Mouse (Mus musculus): ENCODE data around the gene Dab2. TPM values are rescaled to one million over a fixed set of nuclear protein-coding genes. Genes with fewer than 3 reads are reported as not detected.

The Dab2 gene
- total and polyA plus RNA-seq, 2 experiments, result 7.9 to 8.1 TPM

DNA sequence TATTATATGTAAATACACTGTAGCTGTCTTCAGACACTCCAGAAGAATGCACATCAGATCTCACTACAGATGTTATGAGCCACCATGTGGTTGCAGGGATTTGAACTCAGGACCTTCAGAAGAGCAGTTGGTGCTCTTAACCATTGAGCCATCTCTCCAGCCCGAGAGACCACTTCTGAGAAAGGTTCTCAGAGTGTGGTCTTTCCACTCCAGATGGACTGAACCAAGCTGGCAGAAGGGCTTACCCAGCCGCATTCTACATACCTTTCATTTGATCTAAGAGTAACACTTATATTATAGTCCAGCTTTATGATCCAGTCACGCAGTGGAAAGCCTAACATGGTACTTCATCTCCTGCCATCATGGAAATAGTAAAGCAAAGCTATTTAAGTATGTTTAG, 92.3 kb downstream of the Dab2 start:
- 86% methylated on average over 3 of the region's 3 CpGs for WGBS
- TF ChIP-seq POLR2A (IDR thresholded peaks at IDR 0.05; ENCODE audit: extremely low read depth, insufficient read depth, low read length) (no peak), CTCF (IDR thresholded peaks at IDR 0.05; ENCODE audit: low read depth, low read length) (no peak)
- no peak overlapping the region for H3K27ac ChIP-seq (replicated peaks; ENCODE audit: insufficient read depth, low read depth, low read length)
- no peak overlapping the region for H3K4me3 ChIP-seq (ENCODE audit: insufficient read depth, low read depth, low read length)
- no peak for DNase-seq (ENCODE audit: extremely low read depth, low read depth, low spot score)
- H3K27me3 ChIP-seq (ENCODE audit: control insufficient read depth, insufficient read depth, low read length), result no peaks in the 10 kb centered on the region
- no peaks in the 10 kb centered on the region for H3K36me3 ChIP-seq (ENCODE audit: control insufficient read depth, insufficient read depth, low read length)
- H3K4me1 ChIP-seq (ENCODE audit: control insufficient read depth, insufficient read depth, low read length), result 0 out of 2 replicates have a peak, but pooled peaks cover 3% of the 10 kb centered on the region
- H3K9ac ChIP-seq (ENCODE audit: low read depth, low read length), result no peak overlapping the region
- no peaks in the 10 kb centered on the region; the same call in 1 of the 2 replicates for H3K79me2 ChIP-seq (ENCODE audit: control insufficient read depth, insufficient read depth, low read length)

DNA sequence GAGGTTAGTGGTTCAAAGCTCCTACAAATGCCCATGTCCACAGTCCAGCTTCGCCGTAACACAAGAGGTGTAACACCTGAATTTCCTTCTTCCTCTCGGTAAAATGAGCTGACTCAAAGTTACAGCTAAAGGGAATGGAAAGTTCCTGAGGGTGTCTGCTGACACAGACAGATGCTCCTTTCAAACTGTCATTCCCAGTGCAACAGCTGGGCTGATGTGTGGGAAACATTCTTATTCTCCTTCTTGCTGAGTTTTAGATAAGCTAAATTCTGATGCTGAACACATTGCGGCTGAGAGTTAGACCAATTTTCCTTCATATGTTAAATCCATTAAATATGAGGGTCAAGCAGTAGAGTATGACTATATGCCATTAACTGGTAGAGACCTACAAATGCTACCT, 94.0 kb downstream of the Dab2 start:
- no peaks in the 10 kb centered on the region for H3K27me3 ChIP-seq (ENCODE audit: control insufficient read depth, insufficient read depth, low read length)
- WGBS, result 92% methylated on average over 4 of the region's 4 CpGs
- H3K4me1 ChIP-seq (ENCODE audit: control insufficient read depth, insufficient read depth, low read length), result 0 out of 2 replicates have a peak, but pooled peaks cover 3% of the 10 kb centered on the region
- no peak for TF ChIP-seq POLR2A (IDR thresholded peaks at IDR 0.05; ENCODE audit: extremely low read depth, insufficient read depth, low read length)
- no peak for TF ChIP-seq CTCF (IDR thresholded peaks at IDR 0.05; ENCODE audit: low read depth, low read length)
- no peak overlapping the region for H3K27ac ChIP-seq (replicated peaks; ENCODE audit: insufficient read depth, low read depth, low read length)
- no peak for DNase-seq (ENCODE audit: extremely low read depth, low read depth, low spot score)
- no peak overlapping the region for H3K4me3 ChIP-seq (ENCODE audit: insufficient read depth, low read depth, low read length)
- H3K36me3 ChIP-seq (ENCODE audit: control insufficient read depth, insufficient read depth, low read length), result no peaks in the 10 kb centered on the region
- no peaks in the 10 kb centered on the region; the same call in 1 of the 2 replicates for H3K79me2 ChIP-seq (ENCODE audit: control insufficient read depth, insufficient read depth, low read length)
- no peak overlapping the region for H3K9ac ChIP-seq (ENCODE audit: low read depth, low read length)

DNA sequence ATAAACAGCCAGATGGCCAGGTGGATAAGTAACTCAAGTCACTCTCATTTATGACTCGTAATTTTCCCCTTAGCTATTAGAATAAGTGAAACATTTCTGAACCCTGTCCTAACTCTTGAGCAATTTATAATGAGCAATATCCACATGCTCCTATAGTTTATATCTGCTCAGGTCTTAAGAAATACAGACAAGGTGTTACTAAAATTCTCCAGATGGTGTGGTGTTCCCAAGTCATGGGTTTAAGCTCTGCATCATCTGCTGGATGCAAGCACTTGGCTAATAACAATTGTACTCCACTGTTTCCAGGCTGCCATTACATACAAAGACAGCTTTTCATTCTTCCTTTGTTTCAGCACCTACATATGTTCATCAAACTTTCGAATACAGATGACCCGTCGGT, 98.6 kb downstream of the Dab2 start:
- Histone ChIP-seq H3K27ac (replicated peaks; ENCODE audit: insufficient read depth, low read depth, low read length) (no peak overlapping the region), H3K27me3 (ENCODE audit: control insufficient read depth, insufficient read depth, low read length) (no peaks in the 10 kb centered on the region), H3K79me2 (ENCODE audit: control insufficient read depth, insufficient read depth, low read length) (no peaks in the 10 kb centered on the region; the same call in 1 of the 2 replicates), H3K4me3 (ENCODE audit: insufficient read depth, low read depth, low read length) (no peak overlapping the region), H3K9ac (ENCODE audit: low read depth, low read length) (no peak overlapping the region), H3K4me1 (ENCODE audit: control insufficient read depth, insufficient read depth, low read length) (no peaks in the 10 kb centered on the region), H3K36me3 (ENCODE audit: control insufficient read depth, insufficient read depth, low read length) (no peaks in the 10 kb centered on the region)
- TF ChIP-seq POLR2A (IDR thresholded peaks at IDR 0.05; ENCODE audit: extremely low read depth, insufficient read depth, low read length), result no peak
- TF ChIP-seq CTCF (IDR thresholded peaks at IDR 0.05; ENCODE audit: low read depth, low read length), result no peak
- no peak for DNase-seq (ENCODE audit: extremely low read depth, low read depth, low spot score)
- 83% methylated on average over 4 of the region's 4 CpGs for WGBS

DNA sequence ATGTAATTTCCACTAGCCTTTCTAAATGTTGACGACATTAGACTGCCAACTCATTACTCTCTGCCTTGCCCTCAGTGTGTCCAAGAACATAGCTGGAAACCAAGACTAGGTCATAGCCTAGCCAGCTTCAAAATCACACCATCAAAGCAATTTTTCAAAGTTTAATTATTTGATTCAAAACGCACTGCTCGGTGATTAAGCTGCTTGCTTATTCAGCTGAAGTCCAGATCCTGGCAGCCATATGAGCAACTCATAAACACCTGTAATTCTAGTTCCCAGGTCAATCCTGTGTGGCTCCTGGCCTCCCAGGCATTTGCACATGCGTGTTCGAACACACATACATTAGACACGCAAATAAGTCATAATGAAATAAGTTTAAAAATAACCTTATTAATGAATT, 99.3 kb downstream of the Dab2 start:
- WGBS, result 83% methylated on average over 6 of the region's 6 CpGs
- Histone ChIP-seq H3K9ac (ENCODE audit: low read depth, low read length) (no peak overlapping the region), H3K36me3 (ENCODE audit: control insufficient read depth, insufficient read depth, low read length) (no peaks in the 10 kb centered on the region), H3K4me1 (ENCODE audit: control insufficient read depth, insufficient read depth, low read length) (no peaks in the 10 kb centered on the region), H3K27ac (replicated peaks; ENCODE audit: insufficient read depth, low read depth, low read length) (no peak overlapping the region), H3K79me2 (ENCODE audit: control insufficient read depth, insufficient read depth, low read length) (no peaks in the 10 kb centered on the region), H3K4me3 (ENCODE audit: insufficient read depth, low read depth, low read length) (no peak overlapping the region), H3K27me3 (ENCODE audit: control insufficient read depth, insufficient read depth, low read length) (no peaks in the 10 kb centered on the region)
- DNase-seq (ENCODE audit: extremely low read depth, low read depth, low spot score), result no peak
- no peak for TF ChIP-seq CTCF (IDR thresholded peaks at IDR 0.05; ENCODE audit: low read depth, low read length)
- TF ChIP-seq POLR2A (IDR thresholded peaks at IDR 0.05; ENCODE audit: extremely low read depth, insufficient read depth, low read length), result no peak

DNA sequence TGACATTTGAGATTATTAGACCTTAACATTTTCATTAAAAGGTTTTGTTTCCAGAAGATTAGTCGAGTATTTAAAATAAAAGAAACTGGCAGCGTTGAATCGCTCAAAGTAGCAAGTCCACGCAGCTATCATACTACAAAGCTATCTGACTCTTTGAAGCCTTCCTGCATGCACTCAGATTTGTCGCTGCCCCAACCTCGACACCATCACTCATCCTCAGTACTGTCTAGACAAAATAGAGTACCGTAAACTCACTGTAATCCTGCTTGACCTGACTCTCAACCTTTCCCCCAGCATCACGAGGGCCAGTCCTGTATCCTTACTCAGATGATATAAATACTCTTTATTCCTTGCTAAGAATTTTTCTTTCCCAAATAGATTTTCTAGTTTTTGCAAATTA, 100.5 kb downstream of the Dab2 start:
- TF ChIP-seq CTCF (IDR thresholded peaks at IDR 0.05; ENCODE audit: low read depth, low read length) (no peak), POLR2A (IDR thresholded peaks at IDR 0.05; ENCODE audit: extremely low read depth, insufficient read depth, low read length) (no peak)
- H3K4me3 ChIP-seq (ENCODE audit: insufficient read depth, low read depth, low read length), result no peak overlapping the region
- H3K9ac ChIP-seq (ENCODE audit: low read depth, low read length), result no peak overlapping the region
- no peaks in the 10 kb centered on the region for H3K27me3 ChIP-seq (ENCODE audit: control insufficient read depth, insufficient read depth, low read length)
- no peak overlapping the region for H3K27ac ChIP-seq (replicated peaks; ENCODE audit: insufficient read depth, low read depth, low read length)
- no peak for DNase-seq (ENCODE audit: extremely low read depth, low read depth, low spot score)
- no peaks in the 10 kb centered on the region for H3K4me1 ChIP-seq (ENCODE audit: control insufficient read depth, insufficient read depth, low read length)
- no peaks in the 10 kb centered on the region for H3K79me2 ChIP-seq (ENCODE audit: control insufficient read depth, insufficient read depth, low read length)
- no peaks in the 10 kb centered on the region for H3K36me3 ChIP-seq (ENCODE audit: control insufficient read depth, insufficient read depth, low read length)
- 69% methylated on average over 8 of the region's 8 CpGs for whole genome bisulfite sequencing

DNA sequence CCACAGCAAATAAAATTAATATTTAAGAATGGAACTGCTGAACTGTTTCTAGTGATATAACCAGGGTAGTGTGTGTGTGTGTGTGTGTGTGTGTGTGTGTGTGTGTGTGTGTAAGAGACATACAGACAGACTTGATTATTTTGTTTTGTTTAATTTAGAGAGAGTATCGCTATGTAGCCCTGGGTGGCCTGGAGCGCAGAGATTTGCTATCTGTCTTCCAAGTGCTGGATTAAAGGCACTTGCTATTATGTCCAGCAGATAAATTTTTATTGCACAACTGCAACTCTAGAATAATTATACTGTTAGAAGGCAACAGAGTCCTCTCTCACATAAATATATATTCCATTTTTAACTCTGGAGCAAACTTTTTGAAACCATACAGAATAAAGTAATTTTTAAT, 102.8 kb downstream of the Dab2 start:
- H3K36me3 ChIP-seq (ENCODE audit: control insufficient read depth, insufficient read depth, low read length), result no peaks in the 10 kb centered on the region
- H3K4me1 ChIP-seq (ENCODE audit: control insufficient read depth, insufficient read depth, low read length), result peaks cover 2% of the 10 kb centered on the region
- no peaks in the 10 kb centered on the region for H3K27me3 ChIP-seq (ENCODE audit: control insufficient read depth, insufficient read depth, low read length)
- no peak for TF ChIP-seq CTCF (IDR thresholded peaks at IDR 0.05; ENCODE audit: low read depth, low read length)
- no peak for TF ChIP-seq POLR2A (IDR thresholded peaks at IDR 0.05; ENCODE audit: extremely low read depth, insufficient read depth, low read length)
- H3K4me3 ChIP-seq (ENCODE audit: insufficient read depth, low read depth, low read length), result no peak overlapping the region
- H3K27ac ChIP-seq (replicated peaks; ENCODE audit: insufficient read depth, low read depth, low read length), result no peak overlapping the region
- DNase-seq (ENCODE audit: extremely low read depth, low read depth, low spot score), result no peak
- WGBS, result 68% methylated on average over 2 of the region's 2 CpGs
- no peak overlapping the region for H3K9ac ChIP-seq (ENCODE audit: low read depth, low read length)
- H3K79me2 ChIP-seq (ENCODE audit: control insufficient read depth, insufficient read depth, low read length), result no peaks in the 10 kb centered on the region

All from liver, adult 2 months (tissue).